Mouse (Mus musculus) c-Kit-positive CD71-positive TER-119-negative erythroid progenitor cells, embryonic 14.5 days (primary cell): ENCODE measurements around the gene Apoh.

Experiments
- DNase-seq: peaks from one replicate; pipeline ENCODE4 v3.0.0-alpha.2; 2013; ENCODE audit warnings: low read depth

Gene Apoh

DNA sequence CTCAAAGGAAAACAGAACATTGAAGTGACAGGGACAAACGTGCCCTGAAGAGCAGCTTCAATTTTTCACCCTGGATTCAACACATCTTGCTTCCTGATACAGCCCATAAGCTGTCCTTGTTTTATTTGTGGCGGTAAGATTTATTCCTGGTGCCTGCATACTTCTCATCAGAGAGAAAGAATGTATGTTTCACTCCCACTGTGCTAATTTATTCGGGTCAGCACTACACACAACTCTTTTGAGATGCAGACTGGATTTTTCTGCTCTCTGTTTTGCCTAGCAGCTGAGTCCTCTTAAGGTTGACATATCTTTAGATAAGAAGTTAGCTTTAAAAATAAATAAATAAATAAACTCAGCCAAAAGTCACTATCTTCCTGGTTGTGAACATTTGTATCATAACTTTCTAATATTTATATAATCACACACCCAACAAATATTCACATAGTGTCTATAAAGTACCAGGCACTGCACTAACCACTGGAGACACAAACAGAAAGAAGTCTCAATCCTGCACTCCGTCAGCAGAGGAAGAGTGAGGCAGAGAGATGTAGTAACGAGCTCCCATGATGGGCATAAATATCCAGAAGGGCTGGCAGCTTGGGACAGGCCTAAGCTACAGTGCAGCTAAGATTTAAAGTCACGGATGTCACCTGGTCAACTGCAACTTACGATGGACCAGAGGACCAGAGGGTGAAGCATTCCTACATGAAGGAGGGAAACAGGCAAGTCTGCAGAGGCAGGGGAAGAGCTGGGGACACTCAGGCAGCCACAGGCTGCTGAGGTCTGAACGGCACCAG, 9.4 kb upstream of the Apoh start:
- DNase-seq = no peak

DNA sequence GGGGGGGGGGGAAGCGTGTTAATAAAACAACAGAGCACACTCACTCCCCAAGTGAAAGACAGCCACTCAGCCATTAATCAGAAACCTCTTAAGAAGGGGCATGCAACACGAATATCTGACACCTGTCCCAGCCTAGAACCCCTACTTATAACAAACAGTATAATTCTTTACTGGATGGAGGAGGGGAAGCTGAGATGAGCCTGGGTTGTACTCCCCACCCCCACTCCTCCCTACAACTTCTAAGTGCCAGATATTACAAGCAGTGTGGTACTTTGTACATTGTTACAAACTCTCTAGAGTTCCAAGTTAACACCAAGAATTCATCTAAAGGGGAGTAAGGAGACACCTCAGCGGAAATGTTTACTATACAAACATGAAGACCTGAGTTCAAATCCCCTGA, 8.5 kb upstream of the Apoh start:
- no peak for DNase-seq

DNA sequence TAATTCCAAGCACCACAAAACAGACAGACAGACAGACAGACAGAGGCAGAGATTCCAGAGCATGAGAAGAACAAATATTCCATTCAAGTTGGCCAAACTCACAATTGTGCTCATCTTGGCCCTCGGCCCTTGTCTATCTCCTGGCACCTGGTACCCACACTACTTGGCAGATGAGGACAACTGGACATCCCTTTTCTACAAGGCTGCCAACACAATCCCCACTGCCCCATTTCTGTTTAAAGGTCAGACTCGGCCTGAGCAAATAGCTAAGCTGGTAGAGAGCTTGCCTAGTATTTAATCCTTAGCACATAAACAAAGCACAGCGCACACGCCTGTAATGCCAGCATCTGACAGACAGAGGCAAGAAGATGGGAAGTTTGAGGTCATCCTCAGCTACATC, 7.6 kb upstream of the Apoh start:
- DNase-seq = no peak

DNA sequence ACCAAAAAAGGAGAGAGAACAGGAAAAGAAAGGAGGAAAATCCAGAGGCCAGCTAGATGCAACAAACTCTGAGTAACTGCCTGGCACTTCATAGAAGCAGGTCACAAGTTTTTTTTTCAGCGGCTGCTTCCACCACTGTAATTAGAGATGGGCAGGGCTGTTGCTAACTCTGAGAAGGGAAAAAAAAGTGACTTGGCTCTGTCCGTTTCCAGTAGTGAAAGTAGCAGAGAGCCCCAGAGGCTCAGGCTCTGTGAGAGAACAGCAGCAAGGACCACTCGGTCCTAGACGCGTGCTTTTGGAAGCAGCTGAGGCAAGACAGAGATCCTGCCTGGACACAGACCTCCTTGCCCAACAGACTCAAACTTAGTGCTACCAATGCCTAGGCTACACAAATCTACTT, 6.7 kb upstream of the Apoh start:
- no peak for DNase-seq

DNA sequence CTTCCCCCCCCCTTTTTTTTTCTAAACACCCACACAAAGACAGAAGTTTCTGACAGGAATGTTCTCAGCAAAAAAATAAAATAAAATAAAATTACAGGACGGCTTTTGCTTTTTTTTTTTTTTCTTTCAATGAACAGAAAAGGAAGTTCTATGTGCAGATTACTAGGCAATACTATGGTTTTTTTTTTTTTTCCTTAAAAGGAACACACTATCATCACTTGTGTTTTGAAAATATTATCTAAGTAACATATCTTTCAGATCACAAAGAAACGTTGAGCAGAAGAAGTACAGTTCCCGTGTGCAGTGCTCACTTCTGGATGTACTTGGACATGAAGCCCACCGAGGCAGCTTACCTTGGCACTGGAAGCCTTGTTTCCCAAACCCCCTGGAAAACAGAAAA, 2.9 kb upstream of the Apoh start:
- no peak for DNase-seq

DNA sequence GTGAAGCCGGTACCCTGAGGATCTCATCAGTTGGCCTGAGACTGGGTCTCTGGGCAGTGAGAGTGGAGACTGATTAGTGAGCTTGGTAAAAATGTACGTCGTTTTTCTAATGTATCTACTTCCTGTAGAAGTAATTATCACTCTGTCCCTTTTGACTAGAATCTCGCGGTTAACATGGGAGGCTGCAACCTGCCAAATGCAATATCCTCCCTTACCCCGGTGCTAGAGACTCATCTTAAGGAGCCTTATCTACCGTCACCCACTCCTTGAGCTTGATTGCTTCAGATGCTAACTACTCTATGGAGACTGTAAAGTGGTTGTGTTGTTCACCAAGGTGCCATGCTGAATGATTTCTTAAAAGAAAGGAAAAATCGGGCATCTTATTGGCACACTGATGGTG, 1.4 kb upstream of the Apoh start:
- DNase-seq = no peak

DNA sequence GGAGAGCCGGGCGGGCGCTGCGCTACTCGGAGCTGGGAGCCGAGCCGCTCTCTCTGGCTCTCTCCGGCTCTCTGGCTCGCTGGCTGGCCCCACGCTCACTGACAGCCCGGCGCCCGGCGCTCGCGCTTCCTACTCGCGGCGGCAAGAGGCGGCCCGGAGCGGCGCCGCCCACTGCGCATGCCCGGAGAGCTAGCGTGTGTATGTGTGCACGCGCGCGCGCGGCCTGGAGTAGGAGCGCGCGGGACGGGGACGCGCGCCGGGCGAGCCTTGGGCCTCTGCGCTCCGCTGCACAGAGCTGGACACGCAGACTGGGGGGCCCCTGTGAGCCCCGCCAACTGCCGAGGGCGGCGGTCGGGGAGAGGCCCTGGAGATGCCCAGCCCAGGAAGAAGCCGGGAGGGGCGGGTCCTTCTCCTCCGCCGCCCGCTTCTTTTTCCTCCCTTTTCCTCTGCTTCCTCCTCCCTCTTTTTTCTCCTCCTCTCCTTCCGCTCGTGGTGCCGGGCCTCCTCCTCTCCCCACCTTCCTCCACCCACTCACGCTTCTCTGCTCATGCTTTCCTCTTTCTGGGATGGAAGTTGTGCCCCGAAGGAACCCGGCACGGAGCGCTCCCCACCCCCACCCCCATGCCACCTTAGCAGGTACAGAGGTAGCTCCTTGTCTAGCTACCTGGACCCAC, 772 bp downstream of the Apoh start, which contains the start of gene Prkca:
Prkca (minus strand) TSS at position 140 of the 674 bp plus-strand sequence.
- DNase-seq = peak; percentile 68

DNA sequence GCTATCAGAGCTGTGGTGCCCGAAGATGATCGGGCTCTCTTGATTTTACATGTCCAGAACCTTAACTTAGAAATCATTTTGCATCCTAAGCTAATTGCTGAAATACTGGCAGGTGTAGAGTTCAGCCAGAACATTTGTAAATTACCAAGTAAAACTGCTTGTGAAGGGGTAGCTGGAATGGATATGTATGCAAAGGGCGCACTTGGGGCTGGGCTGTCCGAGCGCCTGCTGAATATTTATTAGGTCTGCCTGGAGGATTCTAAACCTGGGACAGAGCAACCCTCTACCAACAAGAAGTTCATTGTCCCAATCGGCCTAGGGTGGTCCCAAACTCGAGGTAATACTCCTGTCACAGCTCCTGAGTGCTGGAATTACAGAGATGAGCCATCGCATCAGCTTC, 1.6 kb downstream of the Apoh start:
- DNase-seq = no peak

DNA sequence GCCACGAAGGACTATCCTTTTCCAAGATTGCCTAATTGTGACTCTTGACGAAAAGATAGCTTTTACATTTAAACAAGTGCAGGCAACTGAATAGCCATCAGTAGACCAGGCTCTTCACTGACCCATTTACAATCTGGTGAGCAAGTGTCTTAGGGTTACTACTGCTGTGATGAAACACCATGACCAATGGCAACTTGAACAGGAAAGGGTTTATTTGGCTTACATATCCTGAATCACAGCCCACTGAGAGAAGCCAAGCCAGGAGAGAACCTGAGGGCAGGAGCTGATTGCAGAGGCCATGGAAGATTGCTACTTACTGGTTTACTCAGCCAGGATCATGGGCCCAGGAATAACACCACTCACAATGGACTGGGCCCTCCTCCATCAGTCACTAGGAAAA, 2.2 kb downstream of the Apoh start:
- DNase-seq = no peak

DNA sequence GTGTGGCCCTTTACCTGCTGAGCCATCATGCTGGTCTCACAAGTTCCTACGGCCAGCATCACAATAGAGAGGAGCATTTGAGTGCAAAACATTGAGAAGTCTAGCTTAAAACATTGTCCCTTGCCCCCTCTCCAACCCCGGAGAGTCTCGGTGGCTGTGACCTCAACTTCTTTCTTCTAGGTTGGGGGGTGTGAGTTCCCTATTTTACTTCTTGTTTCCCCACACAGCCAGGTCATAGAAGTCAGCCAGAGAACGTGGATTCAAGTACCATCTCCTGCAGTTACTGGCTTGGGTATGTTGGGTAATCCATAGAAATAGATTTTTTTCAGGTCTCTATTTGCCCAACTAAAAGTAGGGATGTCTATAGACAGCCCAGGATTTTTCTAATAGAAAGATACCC, 7.6 kb downstream of the Apoh start:
- DNase-seq = no peak

DNA sequence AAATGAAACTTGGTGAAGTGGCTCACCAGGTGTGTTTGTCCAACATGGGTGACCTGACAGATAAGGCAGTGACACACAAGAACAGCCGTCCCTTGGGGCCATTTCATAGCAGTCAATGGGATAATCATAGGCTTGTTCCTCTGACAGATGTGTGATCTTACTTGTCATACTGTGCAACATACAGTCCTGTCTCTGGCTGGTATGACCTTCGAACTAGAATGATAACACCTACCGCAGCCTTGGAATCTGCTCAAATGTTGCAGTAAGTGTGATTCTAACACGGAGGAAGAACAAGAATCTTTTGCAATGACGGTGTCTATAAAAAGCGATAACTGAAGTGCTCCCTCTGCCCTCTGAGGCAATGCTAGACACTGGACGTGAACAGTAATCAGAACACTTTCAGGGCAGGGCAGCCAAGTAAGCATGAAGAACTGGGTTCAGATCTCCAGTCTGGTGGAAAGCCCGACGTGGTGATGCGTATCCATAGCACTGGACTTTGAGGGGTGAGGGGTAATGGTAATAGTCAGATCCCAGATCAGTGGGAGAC, 9.8 kb downstream of the Apoh start:
- no peak for DNase-seq

DNA sequence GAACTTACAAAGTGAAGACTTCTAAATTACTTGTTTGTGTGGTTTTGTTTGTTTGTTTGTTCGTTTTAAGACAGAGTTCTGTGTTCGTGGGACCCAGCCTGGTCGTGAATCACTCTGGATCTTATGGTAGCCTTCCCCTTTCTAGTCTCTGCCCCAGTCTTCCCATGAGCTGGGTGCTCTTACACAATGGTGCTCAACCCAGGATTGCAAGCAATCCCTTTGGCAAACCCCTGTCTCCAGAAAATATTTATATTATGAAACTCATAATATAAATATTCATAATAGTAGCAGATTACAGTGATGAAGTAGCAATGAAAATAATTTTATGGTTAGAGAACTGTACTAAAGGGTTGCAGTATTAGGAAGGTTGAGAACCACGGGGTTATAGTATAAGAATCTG, 12.9 kb downstream of the Apoh start:
- DNase-seq = no peak

DNA sequence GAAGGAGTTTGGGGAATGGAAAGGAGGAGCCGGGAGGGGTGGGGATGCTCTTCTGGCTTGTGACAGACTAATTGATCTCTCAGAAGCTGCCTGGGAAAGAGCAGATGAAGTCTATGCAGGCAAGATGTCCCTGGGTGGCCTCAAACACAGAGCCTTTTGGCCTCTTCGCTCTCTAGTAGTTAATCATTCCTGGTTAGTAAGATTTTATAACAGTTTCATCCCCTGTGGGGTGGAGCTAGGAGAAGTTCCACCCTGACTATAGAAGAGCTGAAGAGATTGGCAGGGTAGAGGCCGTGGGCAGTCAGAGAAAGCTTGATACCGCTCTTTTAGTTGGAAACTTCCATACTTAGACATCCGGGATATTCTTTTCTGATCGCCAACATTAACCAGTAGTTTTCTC, 15.8 kb downstream of the Apoh start:
- no peak for DNase-seq

DNA sequence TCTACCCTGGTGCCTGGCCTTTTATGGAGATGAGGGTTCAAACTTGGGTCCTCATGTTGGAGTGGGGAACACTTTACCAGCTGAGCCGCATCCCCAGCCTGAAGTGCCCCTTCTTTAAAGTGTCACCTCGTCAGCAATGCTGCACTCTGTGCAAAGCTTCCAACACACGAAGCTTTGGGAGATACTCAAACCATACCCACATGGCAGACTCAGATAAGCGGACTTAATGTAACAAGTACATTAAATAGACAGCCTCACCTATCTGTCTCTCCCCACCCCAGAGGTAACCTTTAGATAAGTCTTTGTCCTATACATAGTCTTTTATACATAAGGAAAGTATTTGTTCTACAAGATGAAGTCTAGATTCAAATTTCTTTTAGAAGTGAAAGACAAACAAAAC, 17.8 kb downstream of the Apoh start:
- no peak for DNase-seq

DNA sequence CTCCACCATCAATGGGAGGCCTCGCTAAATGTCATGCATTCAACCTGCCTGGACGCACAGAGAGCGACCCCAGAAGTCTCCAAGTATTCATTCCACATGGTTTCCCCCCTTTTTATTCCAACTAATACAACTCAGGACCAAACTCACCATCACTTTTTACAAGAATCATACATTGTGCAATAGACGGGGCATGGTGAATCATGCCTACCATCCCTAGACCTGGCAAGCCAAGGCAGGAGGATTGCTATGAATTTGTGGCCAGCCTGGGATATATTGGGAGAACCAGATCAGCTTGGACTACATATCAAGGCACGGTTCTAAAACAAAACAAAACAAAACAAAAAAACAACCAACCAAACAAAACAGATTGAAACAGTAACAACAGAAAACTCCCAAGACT, 19.8 kb downstream of the Apoh start:
- no peak for DNase-seq

DNA sequence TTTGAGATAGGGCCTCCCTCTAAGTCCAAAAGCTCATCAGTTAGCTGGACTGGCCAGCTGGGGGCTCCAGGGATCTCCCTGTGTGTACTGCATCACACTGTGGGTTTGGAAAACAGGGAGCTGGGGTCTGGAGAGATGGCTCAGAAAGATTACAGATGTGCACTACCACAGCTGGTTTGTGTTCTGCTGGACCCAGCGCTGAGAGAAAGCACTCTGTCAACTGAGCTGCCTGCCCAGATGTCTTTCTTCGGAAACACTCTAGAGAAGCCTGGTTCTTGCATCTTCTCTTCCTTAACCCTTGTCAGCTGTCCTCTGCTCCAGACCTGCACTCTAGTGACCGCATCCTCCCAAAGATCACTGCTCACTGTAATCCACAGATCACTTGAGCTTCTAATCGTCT, 20.8 kb downstream of the Apoh start:
- DNase-seq = no peak

DNA sequence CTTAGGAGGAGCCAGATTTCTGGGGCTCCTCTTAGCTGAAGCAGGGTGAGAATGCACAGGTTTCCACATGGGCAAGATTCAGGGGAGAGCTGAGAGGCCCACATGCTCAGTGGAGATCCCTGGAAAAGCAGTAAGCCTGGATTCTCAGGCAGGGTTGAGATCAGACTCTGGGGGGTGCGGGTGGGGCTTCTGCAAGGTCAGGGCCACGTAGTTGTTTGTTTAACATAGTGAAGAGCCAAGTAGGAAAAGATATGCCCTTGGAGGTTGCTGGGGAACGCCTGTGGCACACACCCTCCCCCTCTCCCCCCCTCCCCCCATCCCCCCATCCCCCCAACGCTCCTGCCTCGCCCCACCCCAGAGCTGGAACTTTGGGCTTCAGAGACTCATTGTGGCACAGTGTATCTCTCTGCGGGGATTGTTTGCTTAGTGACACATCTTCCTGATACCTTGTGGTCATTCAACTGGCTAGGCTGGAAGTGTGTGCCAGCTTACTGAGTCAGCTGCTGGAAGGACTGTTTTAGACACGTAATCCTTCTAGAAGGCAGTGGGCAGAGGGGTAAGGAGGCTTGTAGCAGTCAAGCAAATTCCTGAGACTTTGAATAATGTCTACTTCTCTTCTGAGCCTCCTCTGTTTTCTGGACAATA, 21.9 kb downstream of the Apoh start:
- no peak for DNase-seq

DNA sequence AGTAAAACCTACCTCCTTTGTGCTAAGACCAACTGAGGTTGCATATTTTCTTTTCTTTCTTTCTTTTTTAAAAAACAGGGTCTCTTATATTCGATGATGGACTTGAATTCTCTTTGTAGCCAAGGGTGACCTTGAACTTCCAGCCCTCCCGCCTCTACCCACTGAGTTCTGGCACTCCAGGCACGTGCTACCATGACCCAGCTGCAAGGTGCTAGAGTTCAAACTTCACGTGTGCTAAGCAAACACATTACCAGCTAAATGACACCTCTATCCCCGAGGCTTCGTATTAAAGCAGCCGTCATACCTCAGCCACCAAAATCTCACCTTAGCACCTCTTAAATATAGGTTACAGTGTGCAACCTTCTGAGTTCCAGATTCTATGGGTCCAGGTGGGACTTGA, 22.4 kb downstream of the Apoh start:
- no peak for DNase-seq

DNA sequence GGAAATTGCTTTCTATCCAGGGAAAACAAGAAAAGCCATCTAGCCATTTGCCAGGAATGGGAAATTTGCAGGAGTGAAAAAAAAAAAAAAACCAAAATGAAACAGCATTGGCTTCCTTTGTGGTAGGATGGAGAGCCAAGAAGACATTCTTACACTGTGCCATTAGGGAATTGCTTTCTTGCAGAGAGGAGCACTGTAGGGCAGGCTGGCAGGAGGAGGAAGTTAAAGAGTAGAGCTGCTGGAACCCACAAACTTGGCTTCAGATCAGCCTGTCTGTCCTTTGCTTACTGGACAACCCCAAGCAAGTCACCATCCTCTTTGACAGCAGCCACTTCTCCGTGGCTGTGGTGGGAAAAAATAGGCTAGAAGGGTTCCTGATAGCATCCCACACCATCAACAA, 23.9 kb downstream of the Apoh start:
- DNase-seq = no peak

DNA sequence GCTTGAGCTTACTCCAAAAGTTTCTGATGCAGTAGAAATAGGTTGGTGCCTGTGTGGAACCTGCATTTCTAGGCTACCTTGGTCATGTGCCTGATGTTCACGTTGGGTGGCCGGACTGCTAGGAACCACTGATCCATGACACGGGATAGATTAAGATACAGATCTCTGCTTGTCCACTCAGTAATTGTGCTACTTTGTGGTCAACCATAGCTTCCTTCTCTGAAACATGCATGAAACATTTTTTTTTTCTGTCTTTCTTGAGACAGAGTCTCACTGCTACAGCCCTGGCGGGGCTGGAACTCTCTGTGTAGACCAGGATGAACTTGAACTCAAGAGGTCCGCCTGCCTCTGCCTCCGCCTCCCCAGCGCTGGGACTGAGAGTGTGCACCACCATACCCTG, 33.7 kb downstream of the Apoh start:
- DNase-seq = no peak

DNA sequence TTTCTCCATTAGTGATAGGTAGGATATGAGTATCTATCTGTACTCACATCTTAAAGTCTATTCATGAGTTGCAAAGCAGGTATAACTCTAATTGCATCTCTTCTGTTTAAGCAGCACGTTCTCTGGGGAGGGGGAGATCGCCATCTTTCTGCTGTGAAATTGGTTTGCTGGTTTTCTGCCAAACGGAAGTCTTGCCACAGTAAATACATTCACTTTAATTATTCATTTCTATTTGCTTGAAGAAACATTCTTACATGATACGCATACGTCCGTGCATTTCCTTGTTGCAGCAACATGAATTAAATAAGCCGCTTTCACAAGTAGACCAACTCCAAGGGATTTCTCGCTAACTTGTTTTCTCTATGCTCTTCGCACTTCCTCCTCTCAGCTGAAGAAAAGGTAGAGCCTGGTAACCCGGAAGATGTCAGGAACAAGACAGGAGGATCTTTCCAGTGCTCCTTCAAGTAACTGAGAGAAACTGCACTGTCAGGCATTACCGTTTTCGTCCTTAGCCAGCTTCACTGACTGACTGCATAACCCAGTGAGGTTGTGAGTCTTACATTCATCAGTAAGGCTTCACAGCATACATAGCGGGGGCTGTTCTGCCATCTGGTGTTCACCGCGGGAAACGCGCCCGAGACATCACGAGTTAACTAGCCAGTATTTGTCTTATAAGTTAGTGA, 34.7 kb downstream of the Apoh start:
- peak; percentile 48 for DNase-seq

DNA sequence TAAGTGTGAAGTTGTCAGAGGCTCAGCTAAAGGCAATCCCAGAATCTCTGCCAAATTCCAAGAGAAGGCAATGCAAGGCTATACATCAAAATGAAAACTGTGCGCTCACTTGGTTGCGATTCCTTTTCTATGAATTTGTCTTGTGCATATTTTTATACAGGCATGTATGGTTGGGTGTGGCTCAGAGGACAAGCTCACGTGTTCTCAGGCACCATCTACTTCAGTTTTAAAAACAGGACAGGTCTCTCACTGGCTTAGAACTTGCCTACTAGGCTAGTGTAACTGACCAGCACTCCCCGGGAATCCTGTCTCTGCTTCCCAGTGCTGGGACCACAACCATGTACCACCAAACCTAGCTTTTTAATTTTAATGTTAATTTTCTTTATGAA, 35.2 kb downstream of the Apoh start:
- DNase-seq = no peak

DNA sequence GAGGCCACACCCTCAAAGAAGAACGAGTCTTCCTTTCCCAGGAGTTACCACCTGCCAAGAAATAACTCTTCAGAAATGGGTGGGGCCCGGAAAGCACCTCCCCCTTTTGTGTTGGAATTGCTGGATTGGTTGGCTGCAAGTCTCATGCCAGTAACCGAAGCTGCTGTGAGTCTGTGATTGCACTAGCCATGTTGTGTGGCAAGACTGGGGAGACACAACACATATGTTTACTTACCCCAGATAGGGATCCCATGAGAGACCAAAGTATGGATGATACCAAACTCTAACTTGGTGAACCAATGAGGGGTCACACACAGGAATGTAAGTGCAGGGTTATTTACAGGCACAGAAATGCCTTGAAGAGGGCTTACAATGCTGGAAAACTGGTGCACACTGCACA, 39.5 kb downstream of the Apoh start:
- DNase-seq = no peak
